Mouse (Mus musculus) G1E (cell line): ENCODE results near the gene Rlbp1.

ENCODE experiments used
- CTCF ChIP-seq: IDR thresholded peaks from 2 replicates; pipeline ENCODE4 v1.5.1; 2012; ENCODE audit warnings: low read depth, low read length, inconsistent platforms, mixed read lengths
- GATA1 ChIP-seq: IDR thresholded peaks from 2 replicates; pipeline ENCODE4 v1.6.1; 2012; ENCODE audit warnings: borderline replicate concordance, low read length, inconsistent platforms, mixed read lengths
- GATA2 ChIP-seq: IDR thresholded peaks from 2 replicates; pipeline ENCODE4 v1.6.1; 2012; ENCODE audit warnings: low read depth, low read length, inconsistent platforms, borderline replicate concordance
- POLR2AphosphoS5 ChIP-seq: IDR thresholded peaks from 2 replicates; pipeline ENCODE4 v1.6.1; 2012; ENCODE audit warnings: low read depth, low read length, inconsistent platforms; ENCODE audit not compliant: insufficient replicate concordance
- TAL1 ChIP-seq: conservative IDR thresholded peaks from 2 replicates; pipeline ENCODE4 v1.6.1; 2012; ENCODE audit warnings: low read depth, low read length, inconsistent platforms, mixed read lengths

GRCm38 (mm10) chr7:79331197-79331596, 55.7 kb downstream of the Rlbp1 start:
- TF ChIP-seq CTCF (no peak), TAL1 (no peak), GATA1 (no peak), POLR2AphosphoS5 (no peak), GATA2 (no peak)
